ENCODE assay signal across 12 mouse cellular contexts in genomic region chr2:165818570-165818969, GRCm38 (mm10).
"Had no signal": no experiment of that assay in that cellular context is flagged by ENCODE, and none has a peak within 500 bp of the region (broad histone marks: within the 10 kb centered on the region; RNA-seq: fewer than 3 reads in every experiment).

No protein-coding gene starts in this region.

- H3K27me3 ChIP-seq: liver, embryonic 15.5 days; neural tube, embryonic 15.5 days had no signal

- H3K27ac ChIP-seq: limb, embryonic 10.5 days; liver, embryonic 15.5 days; midbrain, embryonic 10.5 days; neural tube, embryonic 15.5 days had no signal

- DNase-seq: kidney, postnatal 25 days; lung, adult 2 months; lung, postnatal 10 days; lung, postnatal 4 days; midbrain, embryonic 14.5 days; thymus, postnatal 36 days had no signal

- H3K9ac ChIP-seq: liver, embryonic 15.5 days; neural tube, embryonic 15.5 days had no signal

- H3K4me3 ChIP-seq: limb, embryonic 10.5 days; liver, embryonic 15.5 days; midbrain, embryonic 10.5 days; myocyte; neural tube, embryonic 15.5 days had no signal

- H3K4me2 ChIP-seq: liver, embryonic 11.5 days; liver, embryonic 15.5 days; neural tube, embryonic 15.5 days had no signal

- H3K9me3 ChIP-seq: limb, embryonic 10.5 days; liver, embryonic 15.5 days; midbrain, embryonic 10.5 days; neural tube, embryonic 15.5 days had no signal

- H3K4me1 ChIP-seq: limb, embryonic 10.5 days; liver, embryonic 15.5 days had no signal
